Mouse (Mus musculus): Measurements from ENCODE around the gene Vmn1r80. TPM values are rescaled to one million over a fixed set of nuclear protein-coding genes. Genes with fewer than 3 reads are reported as not detected.
"Not testable (repeated sequence)": the region's sequence is repeated elsewhere in the genome, so short reads cannot be mapped to it uniquely, and the experiment has no call there.

Gene Vmn1r80
- total RNA-seq (2021): not detected

GRCm38 (mm10) chr7:12188986-12189385 is at the start of gene Vmn1r80:
TSS of gene Vmn1r80 (plus strand) at chr7:12189286.
- DNase-seq: no peak

- DNase-seq: no peak
Observed at GRCm38 (mm10) chr7:12149957-12150356, 39.1 kb upstream of the Vmn1r80 start, which contains the start of gene Vmn1r78. TSS of gene Vmn1r78 (plus strand) at chr7:12150257.

- DNase-seq: not testable (repeated sequence)
Observed at GRCm38 (mm10) chr7:12156463-12156862, 32.6 kb upstream of the Vmn1r80 start.

GRCm38 (mm10) chr7:12170979-12171378 is 18.1 kb upstream of the Vmn1r80 start, which contains the start of gene Vmn1r79:
TSS of gene Vmn1r79 (plus strand) at chr7:12171279.
- not testable (repeated sequence) for DNase-seq

- not testable (repeated sequence) for DNase-seq
Observed at GRCm38 (mm10) chr7:12172926-12173325, 16.2 kb upstream of the Vmn1r80 start.

- no peak for DNase-seq
Observed at GRCm38 (mm10) chr7:12204141-12204540, 15.1 kb downstream of the Vmn1r80 start.

Other genes starting within 250 kb of the Vmn1r80 start
- gene Vmn1r77, start 152.5 kb upstream of the Vmn1r80 start, total RNA-seq (2021): not detected
- gene Vmn1r78, start 39.0 kb upstream of the Vmn1r80 start, total RNA-seq (2021): not detected
- not detected for gene Vmn1r79, start 18.0 kb upstream of the Vmn1r80 start, total RNA-seq (2021)
- not detected for gene Vmn1r81, start 79.0 kb downstream of the Vmn1r80 start, total RNA-seq (2021)
- gene Vmn1r82, start 111.1 kb downstream of the Vmn1r80 start, total RNA-seq (2021): not detected
- not detected for gene Vmn1r83, start 140.2 kb downstream of the Vmn1r80 start, total RNA-seq (2021)
- gene Vmn1r84, start 180.0 kb downstream of the Vmn1r80 start, total RNA-seq (2021): not detected
- gene Zfp551, start 233.5 kb downstream of the Vmn1r80 start, total RNA-seq (2021): 1 to 10 TPM; 2.6 to 2.7 TPM